ENCODE assay signal across 11 mouse cellular contexts in genomic region chr6:144783295-144783694, GRCm38 (mm10). TPM values are rescaled to one million over a fixed set of nuclear protein-coding genes. Genes with fewer than 3 reads are reported as not detected.
DNase-seq lines count a peak whose midpoint lies in the region; ATAC-seq and TF ChIP-seq lines count a peak whose summit lies in the region.
"Had no signal": no experiment of that assay in that cellular context is flagged by ENCODE, and none has a peak within 500 bp of the region (broad histone marks: within the 10 kb centered on the region; RNA-seq: fewer than 3 reads in every experiment).

No protein-coding gene starts in this region.

- ATAC-seq in kidney, embryonic 15.5 days (replicated peaks; ENCODE audit: low FRiP score): no peak
- no peak for ATAC-seq in forebrain, embryonic 14.5 days
- ATAC-seq in midbrain, postnatal 0 days (ENCODE audit: low FRiP score): no peak
- no peak for ATAC-seq in monocyte, adult 5-6 weeks (replicated peaks; ENCODE audit: insufficient number of reproducible peaks, low FRiP score, low TSS enrichment, poor library complexity, severe bottlenecking)

- no peak overlapping the region for H3K9ac ChIP-seq in kidney, embryonic 15.5 days
- H3K9ac ChIP-seq in forebrain, embryonic 14.5 days (ENCODE audit: low read length): peak overlapping the region; percentile 89; the same call in 1 of the 2 replicates
- H3K9ac ChIP-seq in liver, adult 2 months (ENCODE audit: low read depth, low read length): no peak overlapping the region
- 0 out of 2 replicates have a peak overlapping the region, but pooled peaks have one; percentile 67 for H3K9ac ChIP-seq in midbrain, postnatal 0 days (replicated peaks; ENCODE audit: low read length, poor library complexity, severe bottlenecking)

- DNase-seq in kidney, postnatal 4 days: no peak
- no peak for DNase-seq in forebrain, embryonic 14.5 days (ENCODE audit: low spot score)
- peak; percentile 68 for DNase-seq in liver, adult 2 months (ENCODE audit: extremely low read depth, low read depth, low spot score)
- DNase-seq in midbrain, postnatal 0 days (ENCODE audit: low spot score): no peak
- DNase-seq in frontal cortex, postnatal 25 days (ENCODE audit: low spot score in 2 of 2): no peak
- DNase-seq in left cerebral cortex, postnatal 10 days (ENCODE audit: extremely low spot score in 1 of 2, low spot score in 2 of 2): no peak
- DNase-seq: gastrocnemius, postnatal 10 days; lung, postnatal 36 days had no signal

- intact Hi-C loops in left cerebral cortex, postnatal 10 days (cut with DNase I): no loop called here

- H3K79me2 ChIP-seq in liver, adult 2 months (ENCODE audit: control insufficient read depth, insufficient read depth, low read length): no peaks in the 10 kb centered on the region

- no peak for TF ChIP-seq POLR2A in liver, adult 2 months (IDR thresholded peaks at IDR 0.05; ENCODE audit: extremely low read depth, insufficient read depth, low read length)

- H3K4me3 ChIP-seq in kidney, embryonic 15.5 days (replicated peaks): peak overlapping the region; percentile 79; the same call in 1 of the 2 replicates
- H3K4me3 ChIP-seq in forebrain, embryonic 14.5 days (ENCODE audit: low read depth, low read length): peak overlapping the region; percentile 64; the same call in 1 of the 2 replicates
- no peak overlapping the region for H3K4me3 ChIP-seq in liver, adult 2 months (ENCODE audit: insufficient read depth, low read depth, low read length)
- peak overlapping the region; percentile 74; the same call in 1 of the 2 replicates for H3K4me3 ChIP-seq in midbrain, postnatal 0 days (ENCODE audit: low read depth, low read length)

- TF ChIP-seq CTCF in liver, adult 2 months (IDR thresholded peaks at IDR 0.05; ENCODE audit: low read depth, low read length): no peak
- no peak for TF ChIP-seq CTCF in midbrain, postnatal 0 days (IDR thresholded peaks at IDR 0.05)

- H3K36me3 ChIP-seq in kidney, embryonic 15.5 days: no peaks in the 10 kb centered on the region
- no peaks in the 10 kb centered on the region for H3K36me3 ChIP-seq in forebrain, embryonic 14.5 days (ENCODE audit: control insufficient read depth, insufficient read depth, low read length)
- no peaks in the 10 kb centered on the region for H3K36me3 ChIP-seq in liver, adult 2 months (ENCODE audit: control insufficient read depth, insufficient read depth, low read length)
- no peaks in the 10 kb centered on the region for H3K36me3 ChIP-seq in midbrain, postnatal 0 days (ENCODE audit: insufficient read depth, low read length)

- peaks cover 25% of the 10 kb centered on the region for H3K27me3 ChIP-seq in kidney, embryonic 15.5 days
- H3K27me3 ChIP-seq in forebrain, embryonic 14.5 days (replicated peaks; ENCODE audit: control insufficient read depth, insufficient read depth, low read length): no peaks in the 10 kb centered on the region
- no peaks in the 10 kb centered on the region for H3K27me3 ChIP-seq in liver, adult 2 months (ENCODE audit: control insufficient read depth, insufficient read depth, low read length)
- no peaks in the 10 kb centered on the region for H3K27me3 ChIP-seq in midbrain, postnatal 0 days (ENCODE audit: insufficient read depth, low read length)
- H3K27me3 ChIP-seq: CH12.LX had no signal

- peaks cover 23% of the 10 kb centered on the region for H3K4me1 ChIP-seq in kidney, embryonic 15.5 days
- H3K4me1 ChIP-seq in forebrain, embryonic 14.5 days (ENCODE audit: control insufficient read depth, insufficient read depth, low read length): peaks cover 4% of the 10 kb centered on the region; the same call in 1 of the 2 replicates
- peaks cover 10% of the 10 kb centered on the region for H3K4me1 ChIP-seq in liver, adult 2 months (ENCODE audit: control insufficient read depth, insufficient read depth, low read length)
- H3K4me1 ChIP-seq in midbrain, postnatal 0 days (ENCODE audit: insufficient read depth, low read length): peaks cover 6% of the 10 kb centered on the region; the same call in 1 of the 2 replicates

- peak overlapping the region; percentile 98 for H3K4me2 ChIP-seq in kidney, embryonic 15.5 days
- H3K4me2 ChIP-seq in forebrain, embryonic 14.5 days (ENCODE audit: low read length): peak overlapping the region; percentile 86; the same call in 1 of the 2 replicates
- H3K4me2 ChIP-seq in midbrain, postnatal 0 days (ENCODE audit: low read depth, low read length, poor library complexity, severe bottlenecking): peak overlapping the region; percentile 99

- H3K27ac ChIP-seq in kidney, embryonic 15.5 days: no peak overlapping the region
- H3K27ac ChIP-seq in forebrain, embryonic 14.5 days (ENCODE audit: low read depth, low read length): no peak overlapping the region
- no peak overlapping the region for H3K27ac ChIP-seq in liver, adult 2 months (replicated peaks; ENCODE audit: insufficient read depth, low read depth, low read length)
- no peak overlapping the region for H3K27ac ChIP-seq in midbrain, postnatal 0 days (ENCODE audit: low read depth, low read length)

- no peaks in the 10 kb centered on the region for H3K9me3 ChIP-seq in kidney, embryonic 15.5 days (replicated peaks)
- H3K9me3 ChIP-seq in forebrain, embryonic 14.5 days (replicated peaks; ENCODE audit: control insufficient read depth, low read length): no peaks in the 10 kb centered on the region
- H3K9me3 ChIP-seq in midbrain, postnatal 0 days (ENCODE audit: low read length): no peaks in the 10 kb centered on the region

RNA-seq across cellular contexts. Expression of gene Sox5, which starts 1.5 kb away (rescaled TPM):
- 14.1 and 14.3 TPM in 2 replicates for polyA plus RNA-seq in kidney, embryonic 15.5 days (2015; fragmentation: Nextera tagmentation; extraction: Ambion mirVana)
- 115 and 143 TPM in 2 replicates for polyA plus RNA-seq in forebrain, embryonic 14.5 days (2014; fragmentation: Nextera tagmentation; extraction: Ambion mirVana)
- 31.6 and 37.5 TPM in 2 replicates for total RNA-seq in liver, adult 2 months (2014; rRNA removed)
- 6.7 and 7.5 TPM in 2 replicates for polyA plus RNA-seq in liver, adult 2 months (2012; rRNA removed)
- 11.3 and 17.7 TPM in 2 replicates for total RNA-seq in midbrain, postnatal 0 days (2014; rRNA removed)
- 25.0 and 25.3 TPM in 2 replicates for polyA plus RNA-seq in midbrain, postnatal 0 days (2015; fragmentation: Nextera tagmentation; extraction: Ambion mirVana)
- 10 to 100 TPM; 77.5 to 78.6 TPM for total RNA-seq in left cerebral cortex, postnatal 10 days (2021)
- total RNA-seq in monocyte, adult 5-6 weeks (2017): 0.67 to 15.5 TPM (median 4.9 TPM) in 3 replicates

Comparison
In these comparisons a context has a peak if more than half of its experiments do, and no peak if none do; other contexts are left out.
1. H3K9ac ChIP-seq: peak in forebrain, embryonic 14.5 days (single experiment) and midbrain, postnatal 0 days (single experiment); none in kidney, embryonic 15.5 days (single experiment) and liver, adult 2 months (single experiment).
2. Peak in every context shown above with its lines, with median percentiles within 50 percentile points of each other: H3K4me2 ChIP-seq.